Mouse (Mus musculus): ENCODE results near the gene Bahcc1.

The Bahcc1 gene

DNA sequence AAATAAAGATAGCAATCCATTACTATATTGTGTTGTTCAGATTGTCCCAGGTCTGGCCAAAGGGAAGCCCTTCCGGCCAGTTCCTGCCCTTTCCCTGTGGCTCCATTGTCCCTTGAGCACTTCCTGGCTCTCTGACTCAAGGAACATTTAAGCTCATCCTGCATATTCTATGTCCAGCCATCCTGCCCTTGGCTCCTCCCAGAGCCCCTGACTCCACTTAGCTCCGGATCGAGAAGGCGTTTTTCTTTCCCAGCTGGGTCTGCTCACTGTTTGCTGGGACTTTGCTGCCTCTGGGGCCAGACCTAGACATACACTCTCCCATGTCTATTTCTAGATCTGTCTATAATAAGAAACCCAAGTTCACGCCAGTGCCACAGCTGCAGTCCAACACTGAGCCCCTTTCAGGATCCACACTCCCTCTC lies 26.1 kb upstream of the Bahcc1 start:
- no peak for DNase-seq (ENCODE audit: low read depth, low spot score)

DNA sequence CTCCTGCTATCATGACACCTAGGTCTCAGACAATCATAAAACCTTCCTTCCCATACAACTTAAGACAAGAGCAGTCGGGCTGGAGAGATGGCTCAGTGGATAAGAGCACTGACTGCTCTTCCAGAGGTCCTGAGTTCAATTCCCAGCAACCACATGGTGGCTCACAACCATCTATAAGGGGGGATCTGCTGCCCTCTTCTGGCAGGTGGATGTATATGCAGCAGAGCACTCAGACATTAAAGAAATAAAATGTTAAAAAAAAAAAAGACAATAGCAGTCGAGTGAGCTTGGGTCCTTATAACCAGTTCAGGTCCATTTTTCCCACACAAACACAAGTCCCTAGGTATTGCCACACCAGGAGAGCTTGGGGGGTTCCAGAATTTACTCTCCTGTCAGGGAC lies 23.9 kb upstream of the Bahcc1 start:
- peak; percentile 69 for DNase-seq (ENCODE audit: low read depth, low spot score)

DNA sequence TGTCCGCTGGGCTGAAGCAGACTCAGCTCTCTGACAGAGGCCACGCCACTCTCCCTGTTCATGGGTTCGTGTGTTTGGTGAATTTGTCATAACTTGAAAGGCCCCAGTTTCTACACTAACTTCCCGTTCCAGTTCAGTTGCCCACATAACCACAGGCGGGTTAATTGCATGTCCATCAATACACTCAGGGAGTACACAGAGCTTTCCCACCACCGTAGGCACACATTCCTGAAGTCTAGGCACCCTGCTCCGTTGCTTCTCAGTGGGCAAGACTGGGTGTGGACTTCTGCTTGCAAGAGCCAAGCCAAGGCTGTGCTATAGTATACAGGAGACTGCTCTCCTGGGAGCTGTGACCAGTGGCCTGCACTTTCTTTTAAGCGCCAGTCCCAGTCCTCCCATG lies 23.3 kb upstream of the Bahcc1 start:
- DNase-seq (ENCODE audit: low read depth, low spot score): no peak

DNA sequence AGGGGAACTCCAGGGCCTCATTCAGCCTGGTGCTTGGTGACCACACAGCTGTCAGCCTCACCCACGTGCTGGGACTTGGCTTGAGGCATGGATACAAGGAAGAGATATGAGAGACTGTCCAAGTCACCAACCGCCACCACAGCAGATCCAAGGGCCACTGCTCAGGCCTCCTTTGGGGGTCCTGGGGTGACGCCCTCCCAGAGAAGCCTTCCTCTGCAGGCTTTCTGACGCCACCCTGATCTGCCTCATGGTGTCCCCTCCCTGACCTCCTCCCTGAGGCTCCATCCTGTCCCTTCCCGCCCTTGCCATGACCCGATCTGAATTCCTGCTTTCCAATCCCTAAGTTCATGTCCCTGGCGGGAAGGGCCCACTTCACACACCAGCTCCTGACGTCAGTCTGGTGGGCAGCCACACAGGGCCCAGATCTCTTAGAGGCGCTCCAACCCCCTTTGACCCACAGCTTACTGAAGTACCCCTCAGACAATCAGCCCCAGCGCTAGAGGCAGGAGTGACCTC lies 17.0 kb upstream of the Bahcc1 start:
- no peak for DNase-seq (ENCODE audit: low read depth, low spot score)

DNA sequence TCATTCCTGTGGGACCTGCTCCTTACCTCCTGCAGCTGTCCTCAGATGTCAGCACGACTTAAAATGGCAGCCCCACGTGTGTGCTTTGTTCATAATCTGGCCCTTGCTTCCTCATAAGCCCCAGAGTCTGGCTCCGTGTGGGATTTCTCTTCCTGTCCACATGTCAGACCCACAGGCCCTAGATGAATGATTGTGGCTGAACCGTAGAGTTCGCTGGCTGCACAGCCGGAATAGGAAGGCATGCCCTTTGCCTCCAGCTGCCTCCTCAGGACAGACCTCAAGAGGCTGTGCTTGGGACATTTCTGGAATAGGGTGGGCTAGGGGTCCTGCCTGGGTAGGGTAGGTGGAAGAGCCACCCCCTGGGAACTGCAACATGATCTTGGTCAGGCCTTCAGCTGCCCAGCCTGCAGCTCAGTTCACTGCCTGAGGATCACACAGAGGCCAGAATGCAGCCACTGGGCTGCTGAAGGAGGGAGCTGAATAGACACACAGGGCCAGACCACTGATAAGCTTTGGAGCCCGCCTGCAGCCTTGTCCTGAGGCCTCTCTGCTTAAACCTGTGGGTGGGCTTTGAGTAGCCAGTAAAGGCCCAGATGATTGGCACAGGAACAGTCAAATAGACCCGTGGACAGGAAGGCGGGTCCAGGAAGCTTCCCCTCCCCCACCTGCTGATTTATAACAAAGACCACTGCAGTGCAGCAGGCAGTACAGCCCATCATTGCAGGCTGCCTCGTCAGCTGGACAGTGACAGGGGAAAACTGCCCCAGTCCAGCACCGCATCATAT lies 16.0 kb upstream of the Bahcc1 start:
- no peak for DNase-seq (ENCODE audit: low read depth, low spot score)

DNA sequence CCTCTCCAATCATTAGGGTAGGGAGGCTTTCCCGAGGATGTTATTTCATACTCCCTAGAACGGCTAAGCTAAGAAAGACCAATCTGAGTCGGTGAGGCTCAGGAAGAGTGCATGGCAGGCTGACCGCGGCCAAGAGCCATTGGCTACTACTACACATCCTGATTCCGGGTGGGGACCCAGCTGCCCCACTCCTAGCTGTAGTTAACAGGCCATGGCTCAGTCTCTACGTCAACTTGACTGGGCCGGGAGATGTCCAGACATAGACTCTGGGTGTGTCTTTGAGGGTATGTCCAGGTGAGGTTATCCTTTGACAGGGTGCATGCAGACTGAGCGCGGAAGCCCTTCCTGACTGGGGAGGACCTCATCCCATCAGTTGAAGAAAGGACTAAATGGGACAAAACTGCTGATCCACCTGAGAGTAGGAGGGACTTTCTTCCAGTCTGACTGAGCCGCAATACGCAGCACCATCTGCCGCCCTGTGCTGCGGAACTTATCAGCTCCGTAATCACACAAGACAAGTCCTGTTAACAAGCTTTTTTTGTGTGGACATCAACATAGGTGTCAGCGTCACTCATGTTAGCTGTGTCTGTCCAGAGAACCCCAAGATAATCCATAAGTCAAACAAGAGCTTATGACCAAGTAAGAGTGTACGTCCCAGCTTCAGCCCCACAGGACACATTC lies 14.4 kb upstream of the Bahcc1 start:
- DNase-seq (ENCODE audit: low read depth, low spot score): no peak

DNA sequence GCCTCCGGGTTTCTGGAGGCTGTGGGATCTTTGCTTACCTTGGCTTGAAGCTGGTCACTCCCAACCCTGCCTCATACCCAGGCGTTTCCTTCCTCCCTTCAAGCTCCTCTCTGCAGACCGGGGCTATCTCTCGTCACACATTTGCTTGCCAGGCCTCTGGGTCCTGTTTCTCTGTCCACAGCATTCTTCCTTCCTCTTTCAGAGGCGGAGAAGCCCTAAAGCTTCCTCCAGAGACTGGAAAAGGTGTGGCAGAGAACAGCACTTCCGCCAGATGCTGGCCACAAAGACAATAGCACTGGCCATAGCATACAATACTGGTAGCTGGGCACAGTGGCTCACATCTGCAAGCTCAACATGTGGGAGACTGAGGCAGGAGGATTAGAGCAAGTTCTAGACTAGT lies 13.8 kb upstream of the Bahcc1 start:
- DNase-seq (ENCODE audit: low read depth, low spot score): no peak

DNA sequence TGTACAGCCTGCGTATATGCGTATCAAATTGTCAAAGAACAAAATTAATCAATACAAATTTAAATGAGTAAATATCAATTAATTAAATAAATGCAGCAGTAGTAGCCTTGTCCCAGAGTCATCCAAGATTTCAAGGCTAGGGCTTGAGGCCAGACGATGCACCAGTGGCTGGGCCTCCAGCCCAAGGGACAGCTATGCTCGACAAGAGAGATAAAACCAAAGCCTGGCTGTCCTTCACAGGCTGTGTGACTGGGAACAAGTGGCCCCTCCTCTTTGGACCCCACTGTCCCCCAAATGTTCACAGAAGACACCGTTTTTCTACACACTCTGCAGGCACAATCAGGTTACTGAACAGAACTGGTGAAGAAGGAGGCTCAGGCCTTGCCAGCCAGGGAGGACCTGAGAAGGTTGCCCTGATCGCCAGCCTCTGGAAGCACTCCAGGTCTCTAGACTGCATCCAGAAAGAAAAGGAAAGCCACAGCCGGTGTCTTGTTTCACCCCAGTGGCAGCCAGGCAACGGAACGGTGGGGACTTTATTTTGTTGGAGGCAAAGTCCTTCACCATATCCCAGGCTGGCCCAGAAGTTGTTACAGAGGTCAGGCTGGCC lies 12.7 kb upstream of the Bahcc1 start:
- DNase-seq (ENCODE audit: low read depth, low spot score): no peak

DNA sequence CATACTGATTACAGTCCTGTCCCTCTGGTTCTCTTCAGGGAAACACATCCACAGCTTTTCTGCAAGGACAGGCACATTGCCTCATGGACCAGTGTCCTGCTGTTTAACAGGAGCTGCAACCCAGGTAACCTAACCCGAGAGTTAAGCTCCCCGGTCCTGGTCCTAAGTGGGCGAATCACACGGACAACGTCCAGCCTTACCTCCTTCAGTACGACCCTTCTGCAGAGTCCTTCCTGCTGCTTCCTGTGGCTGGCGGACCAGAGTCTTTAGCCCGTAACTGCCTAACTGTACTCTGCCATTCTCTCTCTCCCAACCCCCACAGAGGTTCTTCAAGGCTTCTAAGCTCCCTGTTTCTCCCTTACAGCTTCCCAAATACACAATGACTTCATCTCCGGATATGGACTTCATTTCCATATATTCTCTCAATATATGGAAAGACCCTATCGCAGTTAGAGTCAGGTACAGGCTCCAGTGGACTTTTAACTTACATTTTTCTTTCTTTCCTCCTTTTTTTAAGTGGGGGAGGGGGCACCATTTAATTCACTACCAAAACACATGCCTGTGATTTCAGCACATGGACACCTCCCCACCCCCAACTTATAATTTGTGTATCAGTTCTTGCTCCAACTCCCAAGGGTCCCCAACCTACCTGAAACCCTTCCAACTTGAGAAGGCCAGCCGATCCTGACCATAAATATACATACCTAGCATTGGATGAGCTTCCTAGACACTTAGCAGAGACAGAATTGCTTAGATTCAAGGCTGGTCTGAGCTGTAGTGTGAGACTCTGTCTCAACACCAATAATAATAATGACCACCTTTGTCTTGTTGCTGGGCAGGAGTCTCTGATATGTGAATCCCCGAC lies 11.6 kb upstream of the Bahcc1 start:
- DNase-seq (ENCODE audit: low read depth, low spot score): no peak

DNA sequence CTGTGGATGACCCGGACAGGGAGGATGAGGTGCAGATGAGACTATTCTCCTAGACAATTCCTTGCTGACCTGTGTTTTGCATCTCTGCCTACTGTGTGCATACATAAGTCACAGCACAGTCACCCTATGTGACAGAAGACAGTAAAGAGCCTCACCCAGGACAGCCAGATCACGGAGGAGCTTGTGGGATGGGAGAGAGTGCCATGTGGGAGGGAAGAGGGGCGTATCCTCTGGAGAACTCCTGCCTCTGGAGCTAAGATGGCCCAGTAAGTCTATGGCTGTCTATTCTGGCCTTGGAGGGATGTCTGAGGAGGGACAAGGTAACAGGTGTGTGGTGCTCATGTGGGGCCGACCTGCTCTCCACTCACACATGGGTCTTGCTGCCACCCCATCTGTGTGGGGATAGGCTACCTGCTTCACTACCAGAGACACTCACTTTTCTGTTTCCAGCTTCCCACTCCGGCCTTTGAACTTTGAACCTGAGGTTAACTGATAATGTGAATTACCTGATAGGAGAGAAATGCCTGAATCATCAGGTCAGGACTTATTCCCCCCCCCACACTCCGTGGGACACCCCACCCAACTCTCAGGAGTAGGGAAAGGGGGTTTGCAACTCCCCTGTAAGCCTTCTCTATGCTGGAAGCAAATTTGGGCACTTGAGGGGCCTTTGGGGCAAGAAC lies 10.2 kb upstream of the Bahcc1 start:
- no peak for DNase-seq (ENCODE audit: low read depth, low spot score)

DNA sequence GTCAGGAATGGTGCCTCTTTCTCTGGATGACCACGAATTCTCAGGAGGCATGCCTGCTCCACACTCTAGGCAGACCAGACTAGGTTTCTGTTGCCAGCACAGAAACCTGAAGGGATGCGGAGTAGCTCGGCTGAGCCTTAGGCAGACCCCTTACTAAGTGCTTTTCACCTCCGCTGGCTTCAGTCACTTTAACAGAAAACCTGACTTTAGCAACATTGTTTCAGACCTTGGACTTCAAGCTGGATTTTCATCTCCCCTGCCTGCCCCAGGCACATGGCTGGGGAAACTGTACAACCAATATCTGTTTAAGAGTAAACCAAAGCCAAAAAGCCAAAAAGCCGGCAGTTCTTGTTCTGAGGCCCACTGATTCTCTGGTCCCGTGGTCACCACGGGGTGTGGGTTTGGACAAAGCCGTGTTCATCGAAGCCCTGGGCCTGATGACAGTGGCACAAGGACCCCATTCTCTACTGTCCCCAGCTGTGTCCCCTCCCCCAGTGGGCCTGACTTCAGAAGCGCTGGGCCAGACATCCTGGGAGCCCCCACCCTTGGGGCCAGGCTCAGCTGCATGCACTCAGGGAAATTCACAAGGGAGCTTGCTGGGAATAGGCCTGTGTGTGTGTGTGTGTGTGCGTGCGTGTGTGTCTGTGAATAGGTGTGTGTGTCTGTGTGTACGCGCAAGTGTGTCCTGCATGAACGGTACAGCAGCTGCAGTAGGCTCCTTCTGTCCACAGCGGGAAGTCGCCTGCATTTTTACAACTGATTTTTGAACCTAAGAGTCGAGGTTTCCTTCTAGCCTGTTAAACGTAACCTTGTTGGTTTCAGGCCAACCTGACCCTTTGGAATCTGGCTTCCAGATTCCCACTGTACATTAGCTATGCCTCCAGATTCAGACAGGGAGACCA lies 8.9 kb upstream of the Bahcc1 start:
- no peak for DNase-seq (ENCODE audit: low read depth, low spot score)

DNA sequence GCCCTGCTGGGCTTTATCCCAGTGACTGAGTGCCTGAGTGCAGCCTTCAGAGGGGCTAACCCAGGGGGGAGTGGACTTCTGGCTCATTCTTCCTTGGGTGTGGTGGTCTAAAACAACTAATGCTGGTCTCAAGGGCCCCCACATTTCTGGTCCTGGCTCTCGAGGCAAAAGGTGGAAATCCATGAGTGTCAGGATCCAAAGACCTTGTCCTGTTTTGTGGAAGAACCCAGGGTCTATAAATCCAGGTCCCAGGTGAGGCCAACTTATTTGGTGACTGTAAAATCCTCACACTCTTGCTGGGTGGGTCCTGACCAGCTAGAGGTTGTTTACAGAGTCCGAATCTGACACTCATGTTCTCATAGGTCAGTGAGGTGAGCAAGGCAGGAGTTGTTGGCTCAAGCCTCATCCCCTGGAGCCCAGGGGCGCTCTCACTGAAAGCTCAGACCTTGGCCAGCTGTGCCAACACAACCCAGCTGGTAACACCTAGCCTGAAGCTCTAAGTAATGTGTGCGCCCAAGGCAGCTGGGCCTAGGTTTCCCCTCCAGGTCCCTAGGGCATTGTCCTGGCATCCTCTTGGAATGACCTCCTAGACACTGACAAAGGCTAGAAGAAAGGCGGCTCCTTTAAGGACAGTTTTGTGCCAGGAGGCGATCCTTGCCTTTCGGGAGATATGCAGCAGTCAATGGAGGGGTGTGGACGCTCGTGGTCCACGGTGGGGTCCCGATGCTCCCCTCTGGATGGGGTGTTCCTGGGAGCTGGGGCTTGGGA lies 8.1 kb upstream of the Bahcc1 start:
- DNase-seq (ENCODE audit: low read depth, low spot score): no peak

DNA sequence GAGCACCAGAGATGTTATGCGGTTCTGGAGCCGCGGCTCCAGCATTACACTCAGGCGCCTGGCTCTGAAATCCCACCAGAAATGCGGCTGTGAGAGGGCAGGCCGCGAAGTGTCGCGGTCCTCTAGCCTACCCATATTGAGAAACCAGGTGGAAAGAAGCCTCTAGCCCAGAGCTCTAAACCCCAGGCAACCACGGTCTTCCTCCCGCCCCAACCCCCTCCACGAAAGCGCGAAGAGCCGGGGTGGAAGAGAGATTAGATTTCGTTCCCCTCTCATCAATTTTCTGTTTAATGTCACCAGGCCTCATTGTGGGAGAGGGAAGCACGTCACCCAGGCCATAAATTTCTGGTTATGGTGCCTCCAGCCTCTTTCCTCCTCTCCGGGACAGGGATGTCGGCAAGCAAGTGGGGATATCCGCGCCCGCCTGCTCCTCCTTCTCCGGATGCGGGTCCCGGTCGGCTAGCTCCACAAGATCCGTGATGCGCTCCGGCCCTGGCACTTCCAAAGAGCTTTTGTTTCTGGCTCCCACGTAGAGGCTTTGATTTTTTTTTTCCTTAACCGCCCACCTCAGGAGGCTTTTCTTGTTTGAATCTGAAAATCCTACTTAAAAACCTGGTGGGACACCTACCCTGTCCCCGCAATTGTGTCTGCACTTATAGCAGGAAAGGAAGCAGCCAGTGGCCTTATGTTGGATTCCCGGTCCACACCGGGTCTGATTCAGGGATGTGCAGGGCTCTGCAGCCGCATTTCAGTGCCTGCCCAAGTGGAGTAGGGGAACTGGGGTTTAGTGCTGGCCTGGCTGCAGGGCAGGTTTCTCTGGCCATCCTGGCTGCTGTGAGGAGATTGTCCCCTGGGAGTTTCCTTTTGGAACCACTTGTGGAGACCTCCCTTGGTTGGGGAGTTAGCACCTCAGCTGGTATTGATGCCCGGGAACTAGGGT lies 7.2 kb upstream of the Bahcc1 start:
- DNase-seq (ENCODE audit: low read depth, low spot score): no peak

DNA sequence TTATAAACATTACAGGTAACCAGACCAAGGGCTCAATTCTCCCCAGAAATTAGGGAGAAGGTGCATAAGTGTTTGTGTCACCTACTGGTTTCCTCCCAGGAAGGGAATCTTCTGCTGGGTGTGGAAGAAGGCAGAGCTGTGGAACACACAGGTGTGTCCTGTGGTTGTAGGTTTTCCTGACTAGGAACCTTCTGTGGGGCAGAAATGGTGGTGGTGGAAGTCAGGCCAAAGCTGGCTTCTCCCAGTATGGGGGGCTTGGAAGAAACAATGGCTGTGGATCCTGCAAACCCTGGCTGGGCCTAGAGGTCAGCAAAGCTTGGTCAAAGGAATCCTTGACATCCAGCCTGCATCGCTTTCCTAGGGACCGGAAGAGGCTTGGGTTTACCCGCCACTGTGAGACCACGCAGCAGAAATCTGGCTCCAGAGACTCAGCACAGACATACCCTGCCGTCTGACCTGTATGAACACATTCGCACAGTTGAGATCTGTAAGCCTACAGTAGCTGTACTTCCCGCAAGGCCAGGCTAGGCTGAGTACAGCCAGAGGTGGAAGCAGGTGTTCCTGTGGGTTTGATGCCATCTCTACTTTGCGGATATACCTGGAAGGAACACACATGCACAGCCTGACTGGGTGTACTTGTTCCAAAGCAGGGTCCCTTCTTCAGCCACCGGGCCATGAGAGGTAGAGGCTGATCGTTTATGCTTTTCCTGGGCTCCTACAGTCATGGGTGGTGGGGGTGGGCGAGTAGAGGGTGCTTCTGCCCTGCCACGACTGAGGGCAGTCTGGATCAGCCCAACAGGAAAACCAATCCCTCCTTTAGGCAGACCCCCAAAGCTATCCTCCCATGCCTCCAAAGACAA lies 6.1 kb upstream of the Bahcc1 start:
- DNase-seq (ENCODE audit: low read depth, low spot score): no peak

DNA sequence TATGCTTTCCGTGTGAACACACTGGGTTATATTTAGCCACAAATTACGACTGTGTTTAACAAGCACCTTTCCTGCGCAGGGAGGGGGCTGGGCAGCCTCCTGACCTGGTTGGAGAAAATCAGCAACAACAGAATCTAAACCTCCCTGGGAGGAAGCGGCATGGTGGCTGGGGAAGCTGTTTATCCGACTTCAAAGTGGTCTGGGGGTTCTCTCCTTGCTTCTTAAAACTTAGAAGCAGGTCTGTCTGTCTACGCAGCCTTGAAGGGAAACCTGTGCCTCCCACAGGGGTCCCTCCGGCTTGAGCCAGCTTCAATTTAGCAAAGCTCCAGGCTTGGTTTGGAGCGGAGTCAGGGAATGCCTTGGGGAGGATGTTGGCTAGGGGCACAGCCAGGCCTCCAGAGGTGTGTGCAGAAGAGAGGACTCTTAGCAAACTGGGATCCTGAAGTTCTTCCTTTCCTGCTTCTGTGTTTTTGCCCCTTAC lies 5.1 kb upstream of the Bahcc1 start:
- no peak for DNase-seq (ENCODE audit: low read depth, low spot score)

DNA sequence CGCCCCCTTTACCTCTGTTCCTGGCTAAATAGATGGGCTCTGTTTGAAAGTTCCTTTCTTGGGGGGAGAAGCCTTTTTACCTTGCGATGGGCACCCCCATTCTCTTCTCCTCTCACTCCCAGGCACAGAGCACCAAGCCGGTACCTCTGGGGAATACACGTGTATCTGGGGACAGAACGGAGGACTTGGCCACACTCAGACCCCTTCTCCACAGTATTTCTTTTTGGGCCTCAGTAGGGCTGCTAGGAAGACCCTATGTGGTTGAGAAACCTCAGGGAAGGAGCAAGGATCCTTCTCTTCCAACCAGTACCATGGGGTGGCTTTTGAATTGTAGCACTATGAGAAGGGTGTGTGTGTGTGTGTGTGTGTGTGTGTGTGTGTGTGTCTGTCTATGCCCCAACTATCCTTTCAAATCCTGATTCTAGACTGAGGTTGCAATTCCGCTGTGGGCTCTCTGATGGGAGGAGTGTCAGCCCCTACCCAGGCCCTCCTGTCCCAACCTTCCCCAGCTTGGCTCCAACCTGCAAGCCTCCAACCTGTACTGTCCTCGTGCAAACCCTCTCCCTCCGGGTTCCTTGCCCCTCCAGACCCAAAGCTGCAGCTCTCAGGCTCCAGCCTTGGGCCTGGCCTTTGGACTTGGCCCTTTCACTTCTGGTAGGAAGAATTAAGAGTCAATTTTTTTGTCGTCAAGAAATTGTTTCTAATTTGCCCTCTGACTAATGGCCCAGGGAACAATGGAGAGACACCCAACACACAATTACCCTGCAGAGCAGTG lies 4.4 kb upstream of the Bahcc1 start:
- no peak for DNase-seq (ENCODE audit: low read depth, low spot score)
